Mouse (Mus musculus): ENCODE measurements around the gene Gm28374.

DNA sequence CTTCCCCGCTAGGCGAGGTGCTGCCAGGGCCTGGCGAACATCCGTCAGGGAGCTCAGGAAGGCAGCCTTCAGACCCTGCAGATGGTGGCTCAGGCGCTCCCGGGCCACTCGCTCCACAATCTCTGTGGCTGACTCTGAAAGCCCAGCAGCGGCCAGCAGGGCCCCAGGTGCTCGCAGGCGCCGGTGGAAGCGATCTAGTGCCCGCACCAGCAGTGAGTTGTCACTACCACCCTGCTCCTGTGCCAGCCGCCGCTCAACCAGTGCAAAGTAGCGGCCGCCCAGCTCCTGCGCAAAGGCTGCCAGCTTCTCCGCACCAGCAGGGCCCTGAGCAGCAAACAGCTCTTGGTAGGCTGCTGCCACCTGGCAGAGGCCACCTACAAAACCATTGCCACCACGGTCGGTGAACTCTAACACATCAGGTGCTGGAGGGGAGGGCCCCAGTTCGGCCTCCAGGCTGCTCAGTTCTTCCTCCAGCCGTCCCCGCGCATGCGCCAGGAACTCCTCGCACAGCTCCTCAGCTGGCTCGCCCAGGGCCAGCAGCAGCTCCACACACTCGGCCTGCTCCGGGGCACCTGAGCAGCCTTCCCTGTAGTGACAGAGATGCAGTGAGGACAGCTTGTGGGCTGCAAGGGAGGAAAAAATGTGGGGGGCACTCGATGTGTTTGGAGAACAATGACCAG lies 11.3 kb downstream of the Gm28374 start:
- no peak for TF ChIP-seq CTCF (IDR thresholded peaks at IDR 0.05; ENCODE audit: borderline replicate concordance, insufficient read depth, low read length)
- no peak for TF ChIP-seq POLR2A (IDR thresholded peaks at IDR 0.05; ENCODE audit: low read depth, low read length)
